Mouse (Mus musculus): ENCODE data around the gene Ppp1r21.

Ppp1r21 gene

GRCm38 (mm10) chr17:88614733-88615132 lies 84.8 kb downstream of the Ppp1r21 start:
- DNase-seq, result no peak

DNA sequence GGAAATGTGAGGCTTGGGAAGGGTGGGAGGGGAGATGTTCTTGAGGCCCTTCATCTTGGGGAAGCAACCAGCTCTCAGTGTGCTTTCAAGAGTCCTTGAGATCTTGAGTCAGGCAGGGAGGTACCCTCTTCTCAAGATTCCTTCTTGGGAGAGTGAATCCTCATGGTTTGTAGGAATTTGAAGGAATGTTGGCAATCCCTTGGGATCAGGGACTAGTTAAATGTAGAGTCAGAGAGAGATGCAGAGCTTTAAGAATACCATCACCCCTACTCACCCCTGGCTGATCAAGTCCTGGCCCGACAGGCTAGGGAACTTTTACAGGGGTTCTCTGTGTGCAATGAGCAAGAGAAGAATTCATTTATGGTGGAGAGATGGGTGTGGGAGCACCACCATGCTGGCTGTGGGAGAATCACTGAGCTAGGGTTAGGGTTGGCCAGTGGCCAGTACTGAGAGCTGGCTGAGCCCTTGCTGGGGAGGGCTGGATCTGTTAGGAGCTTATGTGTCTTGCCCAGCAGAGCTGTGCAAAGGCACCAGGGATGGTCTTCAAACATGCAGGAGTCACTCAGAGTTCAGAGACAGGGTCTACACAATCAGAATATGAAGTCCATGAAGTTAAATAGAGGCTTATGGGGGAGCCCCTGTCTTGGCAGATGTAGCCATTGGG lies 85.7 kb downstream of the Ppp1r21 start:
- no peak for DNase-seq

DNA sequence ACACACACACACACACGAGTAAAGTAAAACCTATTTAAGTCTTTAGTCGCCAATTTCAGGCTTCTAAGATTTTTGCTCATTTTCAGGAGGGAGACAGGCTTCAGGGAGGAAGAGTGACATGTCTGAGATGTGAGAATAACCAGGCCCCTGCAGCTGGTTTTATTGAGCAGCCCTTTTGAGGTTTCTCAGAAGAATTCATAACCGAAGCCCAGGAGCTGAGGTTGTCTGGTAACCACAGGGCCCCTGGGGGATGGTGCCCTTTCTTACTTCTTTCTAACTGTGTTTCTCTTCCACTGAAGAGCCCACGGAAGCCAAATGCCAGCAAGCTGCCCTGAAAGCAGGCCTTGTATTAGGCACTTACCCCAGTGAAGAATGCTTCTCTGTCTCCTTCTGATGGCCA lies 91.0 kb downstream of the Ppp1r21 start:
- no peak for DNase-seq

GRCm38 (mm10) chr17:88621374-88621773 lies 91.5 kb downstream of the Ppp1r21 start:
- no peak for DNase-seq

- no peak for DNase-seq
Observed at GRCm38 (mm10) chr17:88622711-88623110, 92.8 kb downstream of the Ppp1r21 start.

DNA sequence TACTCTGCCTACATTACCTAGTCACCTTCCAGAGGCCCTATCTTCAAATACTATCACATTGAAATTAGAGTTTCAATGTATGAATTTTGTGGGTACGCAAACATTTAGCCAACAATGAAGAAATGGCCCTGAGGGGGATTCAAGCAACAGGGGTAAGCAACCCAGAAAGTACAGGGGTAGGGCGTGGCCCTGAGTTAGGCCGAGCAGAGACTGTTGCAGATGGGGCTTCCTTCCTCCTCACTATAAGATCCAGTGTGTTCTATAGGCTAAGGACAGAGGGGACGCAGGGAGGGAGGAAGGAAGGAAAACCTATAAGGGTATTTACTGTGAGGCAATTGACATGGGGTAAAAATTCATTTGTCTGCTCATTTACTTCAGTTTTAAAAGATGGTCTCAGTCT lies 94.5 kb downstream of the Ppp1r21 start:
- no peak for DNase-seq

GRCm38 (mm10) chr17:88625350-88625749 lies 95.4 kb downstream of the Ppp1r21 start:
- no peak for DNase-seq

GRCm38 (mm10) chr17:88625931-88626330 lies 96.0 kb downstream of the Ppp1r21 start:
- no peak for DNase-seq

DNA sequence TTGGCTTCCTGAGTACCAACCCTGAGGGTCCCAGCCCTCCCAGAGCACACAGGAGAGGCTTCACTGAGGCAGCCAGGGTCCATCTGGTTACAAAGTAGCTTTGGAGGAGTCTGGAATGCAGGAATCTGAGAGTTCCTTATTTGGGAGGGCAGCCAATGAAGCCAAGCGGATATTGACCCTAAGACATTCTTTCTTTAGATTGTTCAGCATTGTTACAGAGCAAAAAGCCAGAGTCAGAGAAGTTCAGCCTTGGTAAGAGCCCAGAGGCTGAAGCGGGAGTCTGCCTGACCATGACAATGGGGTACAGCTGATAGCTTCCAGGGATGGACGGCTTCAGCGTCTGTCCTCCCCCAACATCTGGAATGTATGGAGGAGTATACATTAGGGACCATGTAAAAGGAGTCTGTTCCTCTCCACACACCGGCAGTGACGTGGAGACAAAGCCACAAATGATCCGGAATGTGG lies 96.5 kb downstream of the Ppp1r21 start:
- DNase-seq, result peak in 1 of 2 experiments; percentile 22

DNA sequence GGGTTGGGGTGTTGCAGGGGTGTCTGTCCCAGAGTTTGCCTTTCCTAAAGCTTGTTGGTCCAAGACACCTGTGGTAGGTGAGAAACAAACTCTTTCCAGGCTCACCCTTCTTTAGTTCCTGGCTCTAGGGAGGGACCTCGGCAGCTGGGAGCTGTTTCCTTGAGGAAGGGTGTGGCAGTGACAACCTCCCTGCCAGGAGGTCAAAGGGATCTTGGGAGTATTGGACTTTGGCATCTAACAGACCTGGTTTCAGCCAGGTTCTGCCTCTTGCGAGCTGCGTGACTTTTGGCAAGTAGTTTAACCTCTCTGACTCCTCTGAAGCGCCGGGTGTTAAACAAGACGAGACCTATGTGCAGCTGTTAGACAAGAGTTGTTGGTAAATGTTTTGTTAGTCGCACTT lies 97.2 kb downstream of the Ppp1r21 start:
- no peak for DNase-seq

DNA sequence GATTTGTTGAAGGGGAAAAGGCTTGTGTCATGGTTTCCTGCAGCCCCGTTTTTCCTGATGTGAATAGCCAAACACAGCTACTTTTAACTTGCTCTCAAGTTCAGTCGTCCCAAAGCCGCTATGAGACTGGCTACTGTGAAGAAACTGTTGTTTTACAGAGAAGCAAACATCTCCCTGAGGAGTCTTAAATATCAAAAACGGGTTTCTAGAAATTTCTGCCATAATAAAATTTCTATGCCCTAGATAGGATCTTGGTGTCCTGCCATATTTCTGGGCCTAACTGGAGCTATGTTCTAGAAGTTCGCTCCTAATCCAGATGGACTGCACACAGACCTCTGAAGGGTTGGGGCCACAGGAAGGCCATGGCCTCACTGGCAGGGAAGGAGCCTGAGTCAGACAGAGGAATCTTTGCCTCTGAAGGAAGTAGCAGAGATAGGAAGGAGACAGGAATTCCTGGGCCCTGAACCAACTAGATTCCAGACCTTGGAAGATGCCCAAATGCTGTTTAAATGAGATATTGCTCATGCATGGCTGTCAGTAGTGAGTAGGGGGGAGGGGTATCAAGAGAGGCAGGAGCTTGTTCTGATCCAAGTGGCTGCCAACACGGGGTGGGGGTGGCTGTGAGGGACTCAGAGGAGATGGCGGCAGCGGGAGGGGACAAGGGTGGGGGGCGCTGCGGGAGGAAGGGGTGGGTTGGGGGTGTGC lies 98.9 kb downstream of the Ppp1r21 start:
- DNase-seq, result peak; percentile 65 to 81

DNA sequence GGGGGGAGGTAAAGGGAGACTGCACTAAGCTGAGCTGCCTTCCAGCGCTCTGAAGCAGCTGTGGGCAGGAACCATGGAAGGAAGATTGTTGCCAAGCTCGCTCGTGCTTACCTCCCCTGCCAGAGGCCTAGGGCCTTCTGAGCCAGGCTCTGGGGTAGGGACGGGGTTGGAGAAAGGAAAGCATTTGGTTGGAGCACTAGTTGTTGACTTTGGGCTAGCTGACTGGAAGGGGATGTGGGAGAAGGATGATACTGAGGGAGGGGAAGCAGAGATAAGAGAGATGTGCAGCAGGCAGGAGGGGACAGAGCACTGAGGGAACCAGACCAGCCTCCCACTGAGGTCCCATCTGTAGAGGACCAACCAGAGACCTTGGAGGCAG lies 99.5 kb downstream of the Ppp1r21 start:
- peak in 1 of 2 experiments; percentile 45 for DNase-seq

GRCm38 (mm10) chr17:88629931-88630553 lies 100.1 kb downstream of the Ppp1r21 start:
- DNase-seq, result peak; percentile 63 to 83

GRCm38 (mm10) chr17:88630554-88630948 lies 100.6 kb downstream of the Ppp1r21 start:
- DNase-seq, result peak; percentile 69 to 75

DNA sequence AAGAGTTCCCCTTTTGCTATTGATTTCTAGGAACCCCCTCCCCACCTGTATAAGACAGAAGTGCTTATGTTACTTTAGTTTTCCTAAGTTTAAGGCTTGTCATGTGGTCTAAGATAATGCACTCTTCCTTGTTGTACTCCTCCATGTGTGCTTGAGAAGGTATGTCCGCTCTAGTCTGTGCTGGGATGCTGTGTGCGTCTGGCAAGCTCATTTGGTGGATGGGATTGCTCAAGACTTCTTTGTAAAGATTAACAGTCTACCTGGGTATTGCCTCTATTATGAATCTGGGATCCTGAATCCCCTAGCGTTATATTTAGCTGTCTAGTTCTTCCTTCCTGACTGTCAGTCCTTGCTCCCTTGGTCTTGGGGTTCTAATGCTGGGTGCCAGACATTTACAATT lies 102.7 kb downstream of the Ppp1r21 start:
- no peak for DNase-seq

- no peak for DNase-seq
Observed at GRCm38 (mm10) chr17:88636076-88636475, 106.2 kb downstream of the Ppp1r21 start.

- no peak for DNase-seq
Observed at GRCm38 (mm10) chr17:88636587-88636986, 106.7 kb downstream of the Ppp1r21 start.

Data from lung, postnatal 4 days (tissue).